Mouse (Mus musculus) urinary bladder, postnatal 25 days (tissue): Measurements from ENCODE around the gene Gm40460.
"Not testable (repeated sequence)": the region's sequence is repeated elsewhere in the genome, so short reads cannot be mapped to it uniquely, and the experiment has no call there.

Experiments used
- DNase-seq: peaks from one replicate; pipeline ENCODE4 v3.0.0; 2022; ENCODE audit warnings: low spot score

Gene Gm40460

DNA sequence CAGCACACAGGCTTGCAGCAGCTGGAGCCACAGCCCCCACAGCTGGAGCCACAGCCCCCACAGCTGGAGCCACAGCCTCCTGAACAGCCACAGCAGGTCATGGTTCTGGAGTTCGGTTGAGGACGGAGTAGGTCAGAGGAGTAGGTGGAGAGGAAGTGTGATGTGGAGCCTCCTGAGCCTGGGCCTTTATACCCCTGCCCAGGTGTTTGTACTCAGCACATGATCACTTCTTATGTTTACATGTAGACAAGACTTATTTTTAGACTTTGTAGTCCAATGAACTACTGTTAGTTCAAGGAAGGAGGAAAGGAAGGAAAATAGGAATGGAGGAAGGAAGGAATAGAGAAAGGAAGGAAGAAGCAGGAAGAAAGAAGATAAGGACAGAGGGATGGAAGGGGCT lies at the start of gene Gm40460:
Gene Gm40460 (minus strand): TSS at position 101 of the 400 bp plus-strand sequence.
- no peak for DNase-seq

DNA sequence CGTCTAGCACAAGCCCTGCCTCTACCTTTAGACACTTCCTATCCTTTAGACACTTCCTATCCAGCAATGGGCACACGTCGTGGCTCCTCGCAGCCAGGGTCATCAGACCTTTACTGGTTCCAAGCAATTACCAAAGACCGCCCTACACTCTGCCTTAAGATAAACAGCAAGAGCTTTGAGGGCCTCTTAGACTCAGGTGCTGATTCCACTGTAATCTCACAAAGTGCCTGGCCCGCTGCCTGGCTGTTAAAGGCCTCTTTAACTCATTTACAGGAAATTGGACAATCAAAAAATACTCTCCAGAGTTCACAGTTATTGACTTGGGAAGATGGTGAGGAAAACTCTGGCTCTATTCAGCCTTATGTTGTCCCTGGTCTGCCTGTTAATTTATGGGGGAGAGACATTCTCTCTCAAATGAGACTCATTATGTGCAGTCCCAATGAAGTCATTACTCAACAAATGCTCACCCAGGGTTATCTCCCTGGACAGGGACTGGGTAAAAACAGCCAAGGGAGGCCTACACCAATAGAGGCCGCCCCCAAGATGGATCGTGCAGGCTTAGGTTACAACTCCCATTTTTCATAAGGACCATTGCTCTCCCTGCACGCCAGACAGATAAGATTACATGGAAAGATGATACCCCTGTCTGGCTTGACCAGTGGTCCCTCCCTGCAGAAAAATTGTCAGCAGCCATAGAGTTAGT lies 45.2 kb upstream of the Gm40460 start:
- DNase-seq: not testable (repeated sequence)

DNA sequence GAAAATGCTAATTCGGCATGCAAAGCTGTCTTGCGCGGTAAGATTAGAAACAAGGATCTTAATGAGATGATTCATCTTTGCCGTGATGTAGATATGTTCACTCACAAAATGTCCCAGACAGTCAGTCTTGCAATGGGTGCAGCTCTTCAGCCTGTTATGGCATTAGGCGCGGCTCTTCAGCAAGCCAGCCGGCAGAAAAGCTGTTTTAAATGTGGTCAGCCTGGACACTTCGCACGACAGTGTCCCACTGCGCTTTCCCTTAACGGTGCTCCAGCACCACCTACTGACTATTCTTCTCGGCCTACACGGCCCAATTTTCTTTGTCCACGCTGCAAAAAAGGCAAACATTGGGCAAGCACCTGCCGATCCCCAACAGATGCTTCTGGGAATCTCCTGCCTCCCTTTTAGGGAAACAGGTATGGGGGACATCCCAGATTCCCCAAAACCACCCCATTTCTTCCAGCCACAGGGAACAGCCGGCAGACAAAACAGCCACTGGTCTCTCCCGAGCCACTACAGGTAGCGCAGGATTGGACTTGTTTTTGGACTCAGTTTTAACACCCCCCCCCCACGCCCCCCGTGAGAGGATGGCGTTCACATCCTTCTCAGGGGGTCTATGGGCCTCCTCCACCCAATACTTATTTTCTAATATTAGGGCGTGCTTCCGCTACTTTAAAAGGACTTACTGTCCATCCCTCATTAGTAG lies 44.4 kb upstream of the Gm40460 start:
- DNase-seq: peak; percentile 14

DNA sequence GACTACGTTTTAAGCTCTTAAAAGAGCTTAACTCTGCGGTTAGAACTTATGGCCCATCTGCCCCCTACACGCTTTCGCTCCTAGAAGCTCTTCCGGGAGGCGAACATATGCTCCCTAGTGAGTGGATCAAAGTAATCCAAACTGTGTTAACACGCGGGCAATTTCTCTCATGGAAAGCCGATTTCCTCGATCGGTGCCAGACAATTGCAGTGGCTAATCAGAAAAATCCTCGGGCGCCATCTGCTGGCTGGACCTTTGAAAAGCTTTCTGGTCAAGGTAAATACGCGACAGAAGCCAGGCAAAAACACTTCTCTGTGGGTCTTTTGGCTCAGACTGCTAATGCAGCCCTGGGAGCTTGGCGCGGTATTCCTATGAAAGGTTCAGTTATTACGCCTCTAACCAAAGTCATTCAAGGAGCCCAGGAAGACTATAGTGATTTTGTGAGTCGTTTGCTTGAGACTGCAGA lies 43.8 kb upstream of the Gm40460 start:
- peak; percentile 94 for DNase-seq

GRCm38 (mm10) chr7:142284023-142284591 lies 43.2 kb upstream of the Gm40460 start:
- DNase-seq: peak; percentile 54

DNA sequence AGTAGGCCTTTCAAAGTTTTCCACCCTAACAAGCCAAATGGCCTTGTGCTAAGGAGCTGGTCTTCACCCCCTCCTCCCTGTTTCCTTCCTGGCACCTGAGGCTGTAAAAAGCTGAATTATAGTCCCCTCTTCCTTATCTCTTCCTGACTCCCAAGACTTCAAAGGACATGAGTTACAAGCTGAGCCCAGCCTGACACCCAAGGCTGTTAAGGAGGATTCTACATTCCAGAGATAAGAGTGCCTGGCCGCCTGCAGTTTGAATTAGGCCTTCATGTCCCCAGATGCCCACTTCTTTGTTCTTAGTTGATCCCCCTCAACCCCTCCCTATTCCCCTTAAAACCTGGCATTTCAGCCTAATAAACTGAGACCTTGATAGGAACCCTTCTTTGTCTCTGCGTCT lies 42.0 kb upstream of the Gm40460 start:
- not testable (repeated sequence) for DNase-seq

DNA sequence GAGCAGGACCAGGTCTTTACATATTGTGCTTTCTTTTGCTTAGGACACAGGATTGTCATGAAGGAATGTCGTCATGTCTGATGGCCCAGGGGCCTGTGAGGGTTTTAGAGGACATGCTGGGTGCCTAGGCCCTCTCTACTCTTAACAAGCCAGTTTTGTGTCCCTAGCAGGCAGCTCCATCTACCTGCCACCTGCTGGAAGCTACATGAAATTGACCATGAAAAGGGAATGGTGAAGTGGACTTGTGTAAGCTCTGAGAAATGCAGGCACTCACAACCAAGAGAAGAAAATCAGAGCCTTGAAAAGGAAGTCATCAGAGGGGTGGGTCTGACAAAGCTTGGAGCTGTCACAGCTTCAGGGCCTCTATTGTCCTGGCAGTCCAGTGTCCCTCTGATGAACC lies 38.4 kb upstream of the Gm40460 start:
- DNase-seq: not testable (repeated sequence)

GRCm38 (mm10) chr7:142278183-142278582 lies 37.3 kb upstream of the Gm40460 start:
- DNase-seq: peak; percentile 65

DNA sequence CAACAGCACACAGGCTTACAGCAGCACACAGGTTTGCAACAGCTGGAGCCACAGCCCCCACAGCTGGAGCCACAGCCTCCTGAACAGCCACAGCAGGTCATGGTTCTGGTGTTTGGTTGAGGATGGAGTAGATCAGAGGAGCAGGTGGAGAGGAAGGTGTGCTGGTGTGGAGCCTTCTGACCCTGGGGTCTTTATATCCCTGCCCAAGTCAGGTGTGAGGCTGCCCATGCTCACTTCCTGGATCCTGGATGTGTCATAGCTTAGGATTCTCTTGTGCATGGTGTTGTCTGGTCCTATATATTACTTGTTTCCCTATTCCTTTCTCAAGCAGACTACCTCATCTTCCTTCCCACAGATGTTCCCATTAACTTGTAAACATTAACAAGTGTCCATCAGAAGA lies 33.4 kb upstream of the Gm40460 start, which contains the start of gene Gm4559:
Gene Gm4559 (minus strand): TSS at position 101 of the 400 bp plus-strand sequence.
- DNase-seq: not testable (repeated sequence)

- not testable (repeated sequence) for DNase-seq
Measured at GRCm38 (mm10) chr7:142258254-142258653, 17.4 kb upstream of the Gm40460 start, which contains the start of gene Gm2431. TSS of gene Gm2431 (minus strand) at chr7:142258354.

GRCm38 (mm10) chr7:142255517-142255916 lies 14.6 kb upstream of the Gm40460 start:
- DNase-seq: peak; percentile 15

- peak; percentile 11 for DNase-seq
Measured at GRCm38 (mm10) chr7:142249824-142250223, 8.9 kb upstream of the Gm40460 start.

DNA sequence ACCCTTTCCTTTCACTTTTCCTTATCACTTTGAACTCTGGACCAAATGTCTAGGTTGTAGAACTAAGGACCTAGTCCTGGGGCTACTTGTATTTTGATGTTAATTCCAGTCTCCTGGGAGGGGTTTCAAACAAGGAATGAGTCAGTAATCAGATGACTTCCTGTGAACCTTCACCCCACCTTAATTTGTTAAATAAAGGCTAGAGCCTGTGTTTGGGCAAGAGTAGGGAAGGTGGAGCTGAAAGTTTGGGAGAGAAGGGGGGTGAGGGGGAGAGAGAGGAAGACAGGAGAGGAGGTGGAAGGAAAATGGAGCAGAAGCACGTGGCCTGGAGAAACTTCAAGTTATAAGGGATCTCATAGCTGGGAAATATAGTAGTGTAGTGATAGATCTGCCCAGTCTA lies 9.3 kb downstream of the Gm40460 start:
- DNase-seq: no peak

GRCm38 (mm10) chr7:142229871-142230270 lies 11.0 kb downstream of the Gm40460 start, which contains the start of gene Krtap5-5:
TSS of gene Krtap5-5 (minus strand) at chr7:142229971.
- not testable (repeated sequence) for DNase-seq

- no peak for DNase-seq
Measured at GRCm38 (mm10) chr7:142224518-142224917, 16.4 kb downstream of the Gm40460 start.

DNA sequence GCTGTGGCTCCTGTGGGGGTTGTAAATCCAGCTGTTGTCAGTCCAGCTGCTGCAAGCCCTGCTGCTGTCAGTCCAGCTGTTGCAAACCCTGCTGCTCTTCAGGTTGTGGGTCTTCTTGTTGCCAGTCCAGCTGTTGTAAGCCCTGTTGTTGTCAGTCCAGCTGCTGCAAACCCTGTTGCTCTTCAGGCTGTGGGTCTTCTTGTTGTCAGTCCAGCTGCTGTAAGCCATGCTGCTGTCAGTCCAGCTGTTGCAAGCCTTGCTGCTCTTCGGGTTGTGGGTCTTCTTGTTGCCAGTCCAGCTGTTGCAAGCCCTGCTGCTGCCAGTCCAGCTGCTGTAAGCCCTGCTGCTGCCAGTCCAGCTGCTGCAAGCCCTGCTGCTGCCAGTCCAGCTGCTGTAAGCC lies 28.7 kb downstream of the Gm40460 start:
- not testable (repeated sequence) for DNase-seq

- no peak for DNase-seq
Measured at GRCm38 (mm10) chr7:142211559-142211958, 29.3 kb downstream of the Gm40460 start, which contains the start of gene Gm7579. TSS of gene Gm7579 (plus strand) at chr7:142211859.

- DNase-seq: not testable (repeated sequence)
Measured at GRCm38 (mm10) chr7:142206891-142207290, 34.0 kb downstream of the Gm40460 start.

DNA sequence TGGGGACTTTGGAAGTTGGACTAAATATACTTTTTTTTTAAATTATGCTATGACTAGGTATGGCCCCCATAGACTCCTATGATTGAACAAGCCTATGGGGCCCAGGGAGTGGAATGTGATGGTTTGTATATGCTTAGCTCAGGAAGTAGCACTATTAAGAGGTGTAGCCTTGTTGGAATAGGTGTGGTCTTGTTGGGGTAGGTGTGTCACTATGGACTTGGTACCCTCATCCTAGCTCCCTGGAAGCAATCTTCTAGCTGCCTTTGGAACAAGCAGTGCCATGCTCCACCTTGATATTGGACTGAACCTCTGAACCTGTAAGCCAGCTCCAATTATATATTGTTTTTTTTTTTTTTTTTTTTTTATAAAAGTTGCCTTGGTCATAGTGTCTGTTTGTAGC lies 35.4 kb downstream of the Gm40460 start:
- DNase-seq: no peak

- no peak for DNase-seq
Measured at GRCm38 (mm10) chr7:142201064-142201463, 39.8 kb downstream of the Gm40460 start, which contains the start of gene Krtap5-3. TSS of gene Krtap5-3 (plus strand) at chr7:142201364.

- DNase-seq: no peak
Measured at GRCm38 (mm10) chr7:142198748-142199147, 42.1 kb downstream of the Gm40460 start.
